Mouse (Mus musculus) myocyte (in vitro differentiated cells): ENCODE measurements around the gene Tbx18.

ENCODE experiments used
- MYOD1 ChIP-seq, 3 experiments: IDR thresholded peaks; one replicate each; pipeline ENCODE4 v1.6.1; 2011; ENCODE audit warnings: control low read depth in 2 of 3, low read depth in 2 of 3, mild to moderate bottlenecking in 2 of 3, moderate library complexity in 1 of 3; ENCODE audit not compliant: insufficient read length in 2 of 3, control insufficient read depth in 1 of 3
- POLR2A ChIP-seq: IDR thresholded peaks from one replicate; pipeline ENCODE4 v1.6.1; 2011; ENCODE audit warnings: low read depth, mild to moderate bottlenecking, control low read depth, moderate library complexity; ENCODE audit not compliant: insufficient read length
- TCF12 ChIP-seq: IDR thresholded peaks from one replicate; pipeline ENCODE4 v1.6.1; 2011; ENCODE audit warnings: mild to moderate bottlenecking, control low read depth; ENCODE audit not compliant: poor library complexity, insufficient read depth, severe bottlenecking

GRCm38 (mm10) chr9:87738766-87739542 lies 7.9 kb upstream of the Tbx18 start:
- TF ChIP-seq POLR2A = no peak
- TF ChIP-seq TCF12 = no peak
- TF ChIP-seq MYOD1 (IDR thresholded peaks at IDR 0.05; ENCODE audit: control insufficient read depth in 1 of 3, insufficient read length in 2 of 3, low read depth in 2 of 3) = no peak
